Mouse (Mus musculus) right cerebral cortex, postnatal 25 days (tissue): ENCODE measurements around the gene Selenoo.

Source experiments
- DNase-seq: peaks from one replicate; pipeline ENCODE4 v3.0.0; 2022

Gene Selenoo

GRCm38 (mm10) chr15:89076156-89076731, 12.6 kb upstream of the Selenoo start:
- DNase-seq = peak; percentile 48

GRCm38 (mm10) chr15:89078208-89078836, 10.6 kb upstream of the Selenoo start:
- DNase-seq = no peak

- DNase-seq = no peak
Observed at GRCm38 (mm10) chr15:89083906-89084305, 5.0 kb upstream of the Selenoo start.

DNA sequence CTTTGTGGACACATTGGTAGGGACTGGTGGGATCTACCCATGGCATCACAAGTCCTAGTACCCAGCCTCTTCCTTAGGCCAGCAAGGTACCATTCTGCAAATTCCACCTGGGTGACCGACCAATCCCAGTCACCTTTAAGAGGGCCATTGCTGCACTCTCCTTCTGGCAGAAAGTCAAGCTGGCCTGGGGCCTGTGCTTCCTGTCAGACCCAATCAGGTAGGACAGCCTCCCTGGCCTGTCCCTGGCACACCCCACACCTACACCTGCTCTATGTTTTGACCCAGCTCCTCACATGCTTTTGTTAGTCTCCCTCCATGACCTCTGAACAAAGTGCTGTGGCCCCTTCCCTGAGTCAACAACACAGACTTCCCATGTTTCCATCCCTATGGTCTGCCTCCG, 4.1 kb upstream of the Selenoo start:
- no peak for DNase-seq

DNA sequence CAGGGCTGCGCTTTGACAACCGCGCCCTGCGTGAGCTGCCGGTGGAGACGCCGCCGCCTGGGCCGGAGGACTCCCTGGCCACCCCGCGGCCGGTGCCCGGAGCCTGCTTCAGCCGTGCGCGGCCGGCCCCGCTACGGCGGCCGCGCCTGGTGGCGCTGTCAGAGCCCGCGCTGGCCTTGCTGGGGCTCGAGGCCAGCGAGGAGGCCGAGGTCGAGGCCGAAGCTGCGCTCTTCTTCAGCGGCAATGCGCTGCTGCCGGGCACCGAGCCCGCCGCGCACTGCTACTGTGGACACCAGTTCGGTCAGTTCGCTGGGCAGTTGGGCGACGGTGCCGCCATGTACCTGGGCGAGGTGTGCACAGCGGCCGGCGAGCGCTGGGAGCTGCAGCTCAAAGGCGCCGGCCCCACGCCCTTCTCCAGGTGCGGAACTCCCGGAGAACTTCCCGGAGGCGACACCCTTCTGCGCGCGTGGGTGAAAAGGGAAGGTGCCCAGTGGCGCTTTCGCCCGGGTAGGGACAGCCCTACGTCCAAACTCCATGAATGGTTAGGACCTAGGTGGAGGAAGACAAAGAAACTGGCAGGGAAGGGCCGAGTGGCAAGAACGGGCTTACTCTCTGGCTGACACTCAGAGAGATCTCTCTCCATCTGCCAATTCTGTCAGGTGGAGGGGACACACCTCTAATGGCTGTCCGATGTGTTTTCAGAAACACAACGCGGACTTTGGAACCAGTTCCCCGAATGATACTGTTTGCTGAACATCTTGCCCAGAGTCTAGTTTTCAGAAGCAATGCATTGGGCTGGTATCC, 566 bp downstream of the Selenoo start:
- DNase-seq = peak; percentile 45

GRCm38 (mm10) chr15:89090662-89091061, 1.8 kb downstream of the Selenoo start:
- no peak for DNase-seq

GRCm38 (mm10) chr15:89092181-89092580, 3.3 kb downstream of the Selenoo start:
- no peak for DNase-seq

DNA sequence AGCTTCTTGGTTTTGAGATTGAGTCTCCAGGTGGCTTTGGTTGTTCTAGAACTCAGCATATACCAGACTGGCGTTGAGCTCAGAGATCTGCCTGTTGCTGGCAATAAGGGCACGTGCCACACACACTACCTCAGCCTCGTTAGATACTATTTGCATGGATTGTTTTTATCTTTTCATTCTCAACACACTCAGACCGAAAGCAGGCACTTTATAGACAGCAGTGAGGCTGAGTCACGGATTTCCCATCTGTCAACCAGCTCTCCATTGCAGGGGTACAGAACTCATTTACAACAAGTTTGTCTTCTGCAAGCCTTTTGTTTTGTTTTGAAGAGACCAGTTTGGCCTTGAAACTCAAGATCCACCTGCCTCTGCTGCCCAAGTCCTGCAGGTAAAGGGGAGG, 8.6 kb downstream of the Selenoo start:
- DNase-seq = no peak

GRCm38 (mm10) chr15:89098616-89099015, 9.7 kb downstream of the Selenoo start:
- no peak for DNase-seq

DNA sequence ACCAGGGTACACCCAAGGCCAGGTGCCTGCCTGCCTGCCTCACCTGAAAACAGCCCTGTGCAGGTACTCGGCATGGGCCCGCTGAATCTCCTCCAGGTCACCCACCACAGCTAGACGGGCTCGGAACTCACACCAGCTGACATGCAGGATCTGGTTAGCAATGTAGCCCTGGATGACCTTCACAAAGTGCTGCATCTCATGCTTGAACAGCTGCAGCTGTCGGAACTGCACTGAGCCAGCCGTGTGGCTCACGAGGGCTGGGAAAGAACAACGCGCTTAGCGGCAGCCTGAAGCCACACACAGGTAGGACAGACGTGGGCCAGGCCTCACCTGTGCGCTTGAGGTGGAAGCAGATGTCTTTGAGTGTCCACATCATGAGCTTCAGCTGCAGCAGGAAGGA, 11.9 kb downstream of the Selenoo start:
- no peak for DNase-seq

- DNase-seq = no peak
Observed at GRCm38 (mm10) chr15:89102646-89103045, 13.8 kb downstream of the Selenoo start.

GRCm38 (mm10) chr15:89103921-89104320, 15.0 kb downstream of the Selenoo start:
- DNase-seq = no peak

DNA sequence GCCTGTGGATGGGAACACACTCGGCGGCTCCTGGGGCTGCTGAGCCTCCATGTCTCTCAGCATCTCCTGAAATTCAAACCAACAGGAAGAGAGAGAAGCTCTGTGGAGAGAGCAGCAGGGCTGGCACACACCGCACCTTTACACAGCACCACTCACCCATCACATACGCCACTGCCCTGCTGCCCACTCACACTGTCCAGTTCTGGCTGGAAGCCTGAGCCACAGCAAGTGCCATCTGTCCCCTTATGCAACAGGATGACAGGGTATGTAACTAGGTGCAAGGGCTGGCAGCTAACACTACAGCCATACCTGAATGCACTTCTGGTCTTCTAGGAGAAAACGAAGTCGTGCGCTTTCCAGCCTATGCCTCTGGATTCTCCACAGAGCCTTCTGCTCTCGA, 15.5 kb downstream of the Selenoo start:
- DNase-seq = no peak

GRCm38 (mm10) chr15:89106073-89106472, 17.2 kb downstream of the Selenoo start:
- no peak for DNase-seq

- DNase-seq = no peak
Observed at GRCm38 (mm10) chr15:89106976-89107375, 18.1 kb downstream of the Selenoo start.

- no peak for DNase-seq
Observed at GRCm38 (mm10) chr15:89110147-89110546, 21.3 kb downstream of the Selenoo start.

DNA sequence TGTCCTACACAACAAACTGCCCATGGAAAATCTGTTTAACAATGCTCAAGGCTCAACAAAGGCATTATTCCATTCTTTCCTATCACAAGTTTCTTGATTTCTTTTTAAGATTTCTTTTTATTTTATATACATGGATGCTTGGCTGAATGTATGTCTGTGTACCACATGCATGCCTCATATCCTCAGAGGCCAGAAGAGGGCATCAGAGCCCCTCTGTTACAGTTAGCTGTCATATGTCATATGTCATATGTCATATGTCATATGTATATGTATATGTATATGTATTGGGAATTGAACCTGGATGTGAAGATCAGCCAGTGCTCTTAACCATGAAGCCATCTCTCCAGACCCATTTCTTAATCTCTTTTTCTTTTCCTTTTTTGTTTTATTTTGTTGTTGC, 29.1 kb downstream of the Selenoo start:
- DNase-seq = no peak

- peak; percentile 96 for DNase-seq
Observed at GRCm38 (mm10) chr15:89122649-89123366, 33.9 kb downstream of the Selenoo start, which contains the start of gene Tubgcp6. TSS of gene Tubgcp6 (minus strand) at chr15:89123112.

- DNase-seq = peak; percentile 70
Observed at GRCm38 (mm10) chr15:89123595-89123994, 34.7 kb downstream of the Selenoo start.

DNA sequence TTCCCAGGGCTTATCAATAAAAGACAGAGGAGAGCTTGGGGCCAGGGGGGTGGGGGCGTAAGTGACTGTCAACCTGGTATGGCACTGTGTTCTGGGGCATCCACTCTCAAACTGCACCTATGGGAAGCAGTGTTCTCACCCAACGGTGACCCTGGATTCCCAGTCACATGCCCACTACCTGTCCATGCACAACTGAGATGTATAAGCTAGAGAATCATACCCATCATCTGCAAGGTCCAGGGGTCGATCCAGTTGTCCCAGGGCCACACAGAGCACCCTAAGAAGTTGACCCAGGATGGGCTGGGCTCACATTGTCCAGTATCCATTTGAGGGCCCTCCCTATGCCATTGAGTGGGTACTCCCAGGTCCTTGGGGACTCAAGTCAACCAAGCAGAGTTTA, 35.4 kb downstream of the Selenoo start:
- no peak for DNase-seq

DNA sequence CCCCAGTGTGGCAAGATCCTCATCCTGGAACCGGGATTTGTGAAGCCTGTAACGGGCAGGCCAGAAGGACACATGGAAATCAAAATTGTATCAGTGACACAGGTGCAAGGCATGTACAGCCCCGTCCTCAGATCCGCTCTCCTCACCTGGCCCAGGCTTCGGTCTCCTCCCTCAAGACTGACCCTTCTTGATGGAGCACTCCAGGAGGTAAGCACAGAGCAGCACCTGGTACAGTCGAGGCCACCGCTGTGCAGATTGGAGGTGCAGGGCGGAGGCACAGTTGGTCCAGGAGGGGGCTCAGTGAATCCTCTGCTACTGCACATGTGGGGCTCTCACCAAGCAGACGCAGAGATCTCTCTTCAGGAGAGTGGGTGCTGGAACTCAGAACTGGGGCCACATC, 36.5 kb downstream of the Selenoo start:
- DNase-seq = no peak

DNA sequence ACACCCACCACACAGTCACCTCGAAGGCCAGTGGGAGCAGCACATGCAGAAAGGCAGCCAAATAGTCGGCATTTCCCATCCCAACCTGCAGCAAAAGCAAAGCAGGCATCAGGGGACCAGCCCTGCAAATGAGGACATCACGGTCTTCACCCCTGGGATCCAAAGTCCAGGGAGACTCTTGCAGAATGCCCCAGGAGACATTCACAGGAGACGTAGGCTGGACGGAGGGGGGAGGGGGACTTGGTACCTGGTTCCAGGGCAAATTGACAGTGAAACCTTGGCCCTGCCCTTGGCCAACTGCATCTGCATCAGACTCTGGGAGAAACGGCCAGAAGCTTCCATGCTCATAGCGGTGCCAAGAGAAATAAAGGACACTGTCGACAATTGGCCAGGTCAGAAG, 37.7 kb downstream of the Selenoo start:
- no peak for DNase-seq

- DNase-seq = no peak
Observed at GRCm38 (mm10) chr15:89127364-89127940, 38.6 kb downstream of the Selenoo start.
